Mouse (Mus musculus): ENCODE results near the gene Gm21961.

DNA sequence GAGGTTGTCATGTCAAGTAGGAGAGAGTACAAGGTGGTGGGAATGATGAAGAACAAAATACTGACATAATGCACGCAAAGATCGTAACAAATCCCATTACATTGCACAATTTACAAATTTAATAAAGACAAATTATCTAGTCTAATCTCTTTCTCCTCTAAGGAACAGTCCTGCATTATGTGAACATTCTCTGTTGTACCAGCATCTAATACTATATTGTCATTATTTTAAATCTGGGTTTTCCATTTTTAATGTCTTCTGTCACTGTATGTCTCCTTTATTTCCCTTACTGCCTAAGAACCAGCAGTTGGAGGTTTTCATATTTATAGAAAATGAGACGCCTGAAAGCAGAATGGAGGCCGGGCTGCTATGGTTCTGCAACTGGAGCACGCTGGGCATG is at the start of gene Gm21961:
- TF ChIP-seq CTCF (IDR thresholded peaks at IDR 0.05; ENCODE audit: low read depth) (no peak), EP300 (optimal IDR thresholded peaks at IDR 0.05) (no peak)
